18 mouse cellular contexts compared by ENCODE assay signal in the genomic region with DNA sequence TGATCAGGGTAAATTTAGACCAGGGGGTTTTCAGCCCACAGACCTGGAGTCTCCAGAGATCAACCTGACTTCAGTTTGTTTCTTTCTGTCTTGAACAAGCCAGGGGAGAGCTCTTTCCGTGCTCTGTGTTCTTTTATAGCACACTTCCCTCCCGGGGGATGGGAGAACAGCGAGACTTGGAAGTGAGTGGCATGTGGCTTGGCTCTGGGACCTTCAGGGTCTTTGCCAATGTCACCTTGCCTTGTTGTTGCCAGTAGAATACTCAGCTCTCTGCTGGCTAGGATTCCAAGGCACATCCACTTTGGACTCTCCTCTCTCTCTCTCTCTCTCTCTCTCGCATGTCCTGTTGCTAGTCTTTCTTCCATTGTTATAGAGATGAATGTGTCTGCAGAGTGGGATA.
DNase-seq lines count a peak whose midpoint lies in the region; TF ChIP-seq lines count a peak whose summit lies in the region.
"Had no signal": no experiment of that assay in that cellular context is flagged by ENCODE, and none has a peak within 500 bp of the region (broad histone marks: within the 10 kb centered on the region; RNA-seq: fewer than 3 reads in every experiment).

No protein-coding gene starts in this region.

- H3K4me1 ChIP-seq in lung, adult 2 months (ENCODE audit: control insufficient read depth, insufficient read depth, low read length) = peaks cover 8% of the 10 kb centered on the region
- H3K4me1 ChIP-seq: embryonic facial prominence, embryonic 12.5 days; hindbrain, embryonic 13.5 days; liver, embryonic 15.5 days; midbrain, embryonic 15.5 days had no signal

- peak overlapping the region; percentile 66 for H3K27ac ChIP-seq in gastrocnemius, adult 2 months
- H3K27ac ChIP-seq: embryonic facial prominence, embryonic 12.5 days; heart, embryonic 13.5 days; hindbrain, embryonic 13.5 days; liver, embryonic 15.5 days; midbrain, embryonic 15.5 days had no signal

- WGBS in lung, adult 2 months = 65% methylated on average over 4 of the region's 4 CpGs

- peak; percentile 22 for DNase-seq in adrenal gland, adult 2 months
- no peak for DNase-seq in adrenal gland, postnatal 4 days (ENCODE audit: low spot score in 2 of 2)
- peak; percentile 30 for DNase-seq in gastrocnemius, adult 2 months
- no peak for DNase-seq in gastrocnemius, postnatal 14 days
- peak; percentile 23 for DNase-seq in lung, postnatal 10 days
- no peak for DNase-seq in lung, postnatal 4 days
- no peak for DNase-seq in spleen, postnatal 10 days (ENCODE audit: low spot score in 2 of 2)
- no peak for DNase-seq in lung, adult 2 months
- DNase-seq: cerebellum, adult 2 months; right cerebral cortex, postnatal 14 days; thymus, postnatal 36 days had no signal

- no peak for TF ChIP-seq CTCF in gastrocnemius, adult 2 months (IDR thresholded peaks at IDR 0.05)
- no peak for TF ChIP-seq CTCF in lung, adult 2 months (IDR thresholded peaks at IDR 0.05; ENCODE audit: insufficient read depth, low read length)

- intact Hi-C loops in gastrocnemius, adult 2 months (cut with DNase I) = no loop called here
- intact Hi-C loops in gastrocnemius, postnatal 14 days (cut with DNase I; ENCODE audit: low total_unique reads) = no loop called here

- TF ChIP-seq POLR2A in lung, adult 2 months (IDR thresholded peaks at IDR 0.05; ENCODE audit: borderline replicate concordance, extremely low read depth, low read depth, low read length) = no peak

- H3K4me3 ChIP-seq in gastrocnemius, adult 2 months = no peak overlapping the region
- H3K4me3 ChIP-seq in lung, adult 2 months (replicated peaks; ENCODE audit: extremely low read depth, low read depth, low read length) = no peak overlapping the region
- H3K4me3 ChIP-seq: embryonic facial prominence, embryonic 12.5 days; erythroblast, embryonic 14.5 days; heart, embryonic 13.5 days; hindbrain, embryonic 13.5 days; liver, embryonic 15.5 days; midbrain, embryonic 15.5 days; myocyte had no signal

Comparison
In these comparisons a context has a peak if more than half of its experiments do, and no peak if none do; other contexts are left out.
1. DNase-seq: peak in adrenal gland, adult 2 months (single experiment), gastrocnemius, adult 2 months (single experiment) and lung, postnatal 10 days (single experiment); none in adrenal gland, postnatal 4 days (0 of 2), gastrocnemius, postnatal 14 days (single experiment), lung, postnatal 4 days (0 of 2), spleen, postnatal 10 days (0 of 2) and lung, adult 2 months (single experiment).